9 mouse cellular contexts compared by ENCODE assay signal in genomic region chr14:120979559-120979958, GRCm38 (mm10). TPM values are rescaled to one million over a fixed set of nuclear protein-coding genes. Genes with fewer than 3 reads are reported as not detected.
A peak's percentile ranks its signal among the peaks of the same experiment; 100 is the strongest.
DNase-seq lines count a peak whose midpoint lies in the region; ATAC-seq and TF ChIP-seq lines count a peak whose summit lies in the region.
"Had no signal": no experiment of that assay in that cellular context is flagged by ENCODE, and none has a peak within 500 bp of the region (broad histone marks: within the 10 kb centered on the region; RNA-seq: fewer than 3 reads in every experiment).

No protein-coding gene starts in this region.

- ATAC-seq in hindbrain, embryonic 14.5 days (ENCODE audit: low FRiP score), result no peak
- no peak for ATAC-seq in hindbrain, embryonic 13.5 days (ENCODE audit: low FRiP score)
- ATAC-seq in stomach, postnatal 0 days (ENCODE audit: low FRiP score, low TSS enrichment), result no peak
- no peak for ATAC-seq in megakaryocyte-erythroid progenitor cell, adult 5-6 weeks (replicated peaks; ENCODE audit: low FRiP score, low TSS enrichment, poor library complexity, severe bottlenecking)

- no peaks in the 10 kb centered on the region for H3K4me1 ChIP-seq in hindbrain, embryonic 14.5 days (replicated peaks; ENCODE audit: control insufficient read depth, insufficient read depth, low read length)
- no peaks in the 10 kb centered on the region for H3K4me1 ChIP-seq in hindbrain, embryonic 13.5 days (replicated peaks)
- no peaks in the 10 kb centered on the region for H3K4me1 ChIP-seq in stomach, postnatal 0 days (replicated peaks; ENCODE audit: control insufficient read depth, insufficient read depth)
- H3K4me1 ChIP-seq: neural tube, embryonic 12.5 days had no signal

- H3K27me3 ChIP-seq in hindbrain, embryonic 14.5 days (ENCODE audit: control insufficient read depth, insufficient read depth, low read length), result no peaks in the 10 kb centered on the region
- no peaks in the 10 kb centered on the region for H3K27me3 ChIP-seq in hindbrain, embryonic 13.5 days
- no peaks in the 10 kb centered on the region for H3K27me3 ChIP-seq in stomach, postnatal 0 days (ENCODE audit: control insufficient read depth, insufficient read depth, low read length)
- H3K27me3 ChIP-seq: neural tube, embryonic 12.5 days had no signal

- no peak overlapping the region for H3K4me3 ChIP-seq in hindbrain, embryonic 14.5 days (replicated peaks; ENCODE audit: low read length)
- no peak overlapping the region for H3K4me3 ChIP-seq in hindbrain, embryonic 13.5 days
- no peak overlapping the region for H3K4me3 ChIP-seq in stomach, postnatal 0 days (ENCODE audit: low read depth, low read length)
- H3K4me3 ChIP-seq: neural tube, embryonic 12.5 days had no signal

- TF ChIP-seq CTCF in stomach, postnatal 0 days (IDR thresholded peaks at IDR 0.05; ENCODE audit: low read depth), result peak; percentile 76

- H3K4me2 ChIP-seq in hindbrain, embryonic 14.5 days (replicated peaks), result no peak overlapping the region
- H3K4me2 ChIP-seq in hindbrain, embryonic 13.5 days, result no peak overlapping the region
- H3K4me2 ChIP-seq in stomach, postnatal 0 days (replicated peaks; ENCODE audit: low read depth), result no peak overlapping the region
- H3K4me2 ChIP-seq: neural tube, embryonic 12.5 days had no signal

- H3K9me3 ChIP-seq in hindbrain, embryonic 14.5 days (ENCODE audit: control insufficient read depth, low read length), result no peaks in the 10 kb centered on the region
- H3K9me3 ChIP-seq in hindbrain, embryonic 13.5 days, result no peaks in the 10 kb centered on the region
- H3K9me3 ChIP-seq in stomach, postnatal 0 days (ENCODE audit: control insufficient read depth, low read length), result no peaks in the 10 kb centered on the region
- H3K9me3 ChIP-seq: neural tube, embryonic 12.5 days had no signal

- no peaks in the 10 kb centered on the region for H3K36me3 ChIP-seq in hindbrain, embryonic 14.5 days (replicated peaks; ENCODE audit: control insufficient read depth, insufficient read depth)
- H3K36me3 ChIP-seq in hindbrain, embryonic 13.5 days, result no peaks in the 10 kb centered on the region
- H3K36me3 ChIP-seq in stomach, postnatal 0 days (ENCODE audit: control insufficient read depth, insufficient read depth, low read length), result no peaks in the 10 kb centered on the region
- H3K36me3 ChIP-seq: neural tube, embryonic 12.5 days had no signal

- H3K27ac ChIP-seq in hindbrain, embryonic 14.5 days, result no peak overlapping the region
- no peak overlapping the region for H3K27ac ChIP-seq in hindbrain, embryonic 13.5 days
- no peak overlapping the region for H3K27ac ChIP-seq in stomach, postnatal 0 days (replicated peaks)
- H3K27ac ChIP-seq: neural tube, embryonic 12.5 days had no signal

- 58% methylated on average over 3 of the region's 3 CpGs for WGBS in hindbrain, embryonic 14.5 days
- WGBS in hindbrain, embryonic 13.5 days, result 51% methylated on average over 3 of the region's 3 CpGs
- 49% methylated on average over 3 of the region's 3 CpGs for WGBS in stomach, postnatal 0 days

- no peak overlapping the region for H3K9ac ChIP-seq in hindbrain, embryonic 14.5 days
- H3K9ac ChIP-seq in hindbrain, embryonic 13.5 days, result no peak overlapping the region
- H3K9ac ChIP-seq in stomach, postnatal 0 days (ENCODE audit: low read length), result no peak overlapping the region
- H3K9ac ChIP-seq: neural tube, embryonic 12.5 days had no signal

- no peak for TF ChIP-seq EP300 in stomach, postnatal 0 days (optimal IDR thresholded peaks at IDR 0.05)

- peak; percentile 72 for DNase-seq in hindbrain, embryonic 14.5 days (ENCODE audit: low spot score)
- DNase-seq in urinary bladder, postnatal 25 days (ENCODE audit: low spot score), result peak; percentile 28
- DNase-seq in urinary bladder, postnatal 10 days (ENCODE audit: low spot score), result no peak
- DNase-seq in cerebellum, postnatal 25 days, result peak; percentile 31 to 57
- peak; percentile 75 for DNase-seq in kidney, postnatal 10 days
- DNase-seq in stomach, postnatal 0 days (ENCODE audit: low spot score), result no peak

RNA-seq across cellular contexts. Expression of gene Farp1, which starts 55.4 kb away (rescaled TPM):
- polyA plus RNA-seq in hindbrain, embryonic 14.5 days (2014; fragmentation: Nextera tagmentation; extraction: Ambion mirVana), result 44.6 and 45.2 TPM in 2 replicates
- 23.3 and 24.8 TPM in 2 replicates for polyA plus RNA-seq in hindbrain, embryonic 13.5 days (2015; fragmentation: Nextera tagmentation; extraction: Ambion mirVana)
- 4.6 and 5.8 TPM in 2 replicates for polyA plus RNA-seq in stomach, postnatal 0 days (2015; fragmentation: Nextera tagmentation; extraction: Ambion mirVana)
- total RNA-seq in megakaryocyte-erythroid progenitor cell, adult 5-6 weeks (2014; fragmentation: Nextera tagmentation), result 0.20 TPM in 1 of 2 replicates, not detected in the other
- not detected in 2 replicates for total RNA-seq in megakaryocyte-erythroid progenitor cell, adult 5-6 weeks (2017)

Comparison
In these comparisons a context has a peak if more than half of its experiments do, and no peak if none do; other contexts are left out.
1. DNase-seq: peak in hindbrain, embryonic 14.5 days (single experiment), urinary bladder, postnatal 25 days (single experiment), cerebellum, postnatal 25 days (2 of 2) and kidney, postnatal 10 days (single experiment); none in urinary bladder, postnatal 10 days (single experiment) and stomach, postnatal 0 days (single experiment).